Mouse (Mus musculus): ENCODE measurements around the gene Luc7l2. TPM values are rescaled to one million over a fixed set of nuclear protein-coding genes. Genes with fewer than 3 reads are reported as not detected.

The Luc7l2 gene
- polyA plus RNA-seq, 1 experiment = 39.0 TPM

DNA sequence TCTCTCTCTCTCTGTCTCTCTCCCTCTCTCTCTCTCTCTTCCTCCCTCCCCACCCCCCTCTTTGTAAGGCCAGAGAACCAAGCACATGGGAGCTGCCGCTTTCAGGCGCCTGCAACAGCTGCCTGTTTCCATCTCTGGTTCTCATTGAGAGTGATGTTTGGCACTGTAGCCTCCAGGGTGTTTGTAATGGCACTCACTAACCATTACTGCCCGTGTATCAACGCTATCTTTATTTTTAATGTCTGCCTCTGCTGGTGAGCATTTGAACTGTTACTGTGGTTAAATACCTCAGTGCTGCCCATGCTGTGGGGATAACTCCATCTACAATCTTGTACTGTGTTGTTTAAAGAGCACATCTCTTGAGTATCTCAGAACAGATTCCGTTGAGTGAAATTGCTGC is 90.5 kb downstream of the Luc7l2 start:
- TF ChIP-seq POLR2A (IDR thresholded peaks at IDR 0.05; ENCODE audit: borderline replicate concordance, extremely low read depth, low read depth, low read length) = no peak
- TF ChIP-seq CTCF (IDR thresholded peaks at IDR 0.05; ENCODE audit: insufficient read depth, low read length) = no peak
- peaks cover 3% of the 10 kb centered on the region; the same call in 1 of the 2 replicates for H3K4me1 ChIP-seq (ENCODE audit: control insufficient read depth, insufficient read depth, low read length)
- WGBS = 49% methylated on average over 5 of the region's 5 CpGs
- H3K4me3 ChIP-seq (replicated peaks; ENCODE audit: extremely low read depth, low read depth, low read length) = no peak overlapping the region
- DNase-seq = no peak

DNA sequence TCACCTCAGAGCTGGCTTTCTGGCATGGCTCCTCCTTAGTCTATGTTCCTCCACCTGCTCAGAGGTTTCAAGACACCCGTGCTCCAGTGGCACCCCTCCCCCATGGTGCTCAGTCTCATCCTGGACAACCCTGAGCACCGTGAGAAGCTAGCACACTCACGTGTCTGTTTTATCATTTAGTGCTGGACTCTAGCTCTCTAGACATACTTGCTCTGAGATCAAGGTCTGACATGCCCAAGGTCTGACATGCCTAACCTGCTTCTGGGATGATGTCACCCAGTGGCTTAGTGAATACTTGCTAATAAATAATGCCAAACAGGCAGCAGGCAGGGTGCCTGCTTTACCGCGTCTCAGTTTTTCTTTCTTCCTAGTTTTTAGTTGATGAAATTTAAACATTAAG is 91.5 kb downstream of the Luc7l2 start:
- no peaks in the 10 kb centered on the region; the same call in 1 of the 2 replicates for H3K4me1 ChIP-seq (ENCODE audit: control insufficient read depth, insufficient read depth, low read length)
- WGBS = 53% methylated on average over 5 of the region's 5 CpGs
- H3K4me3 ChIP-seq (replicated peaks; ENCODE audit: extremely low read depth, low read depth, low read length) = no peak overlapping the region
- DNase-seq = no peak
- TF ChIP-seq POLR2A (IDR thresholded peaks at IDR 0.05; ENCODE audit: borderline replicate concordance, extremely low read depth, low read depth, low read length) = no peak

DNA sequence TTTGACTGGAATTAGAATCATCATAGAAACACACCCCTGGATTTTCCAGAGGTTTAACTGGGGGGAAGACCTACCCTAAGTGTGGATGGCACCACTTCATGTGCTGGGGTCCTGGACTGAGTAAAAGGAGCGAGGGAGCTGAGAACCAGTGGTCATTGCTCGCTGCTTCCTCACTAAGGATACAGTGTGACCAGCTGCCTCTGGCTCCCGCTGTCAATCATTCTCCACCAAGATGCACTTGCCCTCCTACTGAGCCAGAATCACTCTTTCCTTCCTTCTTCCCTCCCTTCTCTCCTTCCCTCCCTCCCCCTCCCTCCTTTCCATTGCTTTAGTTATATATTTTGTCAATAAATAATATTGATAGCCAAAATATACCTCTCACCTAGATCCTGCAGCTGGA is 91.9 kb downstream of the Luc7l2 start:
- no peak for TF ChIP-seq POLR2A (IDR thresholded peaks at IDR 0.05; ENCODE audit: borderline replicate concordance, extremely low read depth, low read depth, low read length)
- no peak for TF ChIP-seq CTCF (IDR thresholded peaks at IDR 0.05; ENCODE audit: insufficient read depth, low read length)
- Histone ChIP-seq H3K4me3 (replicated peaks; ENCODE audit: extremely low read depth, low read depth, low read length) (no peak overlapping the region), H3K4me1 (ENCODE audit: control insufficient read depth, insufficient read depth, low read length) (no peaks in the 10 kb centered on the region; the same call in 1 of the 2 replicates)
- DNase-seq = no peak
- 77% methylated on average over 3 of the region's 3 CpGs for WGBS

DNA sequence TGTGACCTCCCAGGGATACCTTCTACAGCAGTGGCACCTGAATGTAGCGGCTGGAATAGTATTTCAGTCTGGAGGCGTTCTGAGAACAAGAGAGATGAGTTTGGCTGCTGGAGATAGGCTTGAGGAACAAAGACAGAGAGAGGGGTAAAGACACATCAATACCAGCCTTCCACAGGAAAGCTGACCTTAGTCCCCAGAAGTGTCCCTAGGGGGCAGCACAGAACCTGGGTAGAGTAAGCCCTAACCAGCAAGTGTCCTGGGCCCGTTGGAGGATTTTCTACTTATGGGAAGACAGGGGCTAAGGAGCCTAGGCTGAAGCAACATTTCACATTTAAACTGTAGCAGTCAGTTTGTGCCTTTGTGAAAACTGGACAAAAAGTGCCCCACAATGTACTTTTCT is 98.4 kb downstream of the Luc7l2 start:
- no peak for DNase-seq
- WGBS = 64% methylated on average over 3 of the region's 3 CpGs
- no peaks in the 10 kb centered on the region for H3K4me1 ChIP-seq (ENCODE audit: control insufficient read depth, insufficient read depth, low read length)

DNA sequence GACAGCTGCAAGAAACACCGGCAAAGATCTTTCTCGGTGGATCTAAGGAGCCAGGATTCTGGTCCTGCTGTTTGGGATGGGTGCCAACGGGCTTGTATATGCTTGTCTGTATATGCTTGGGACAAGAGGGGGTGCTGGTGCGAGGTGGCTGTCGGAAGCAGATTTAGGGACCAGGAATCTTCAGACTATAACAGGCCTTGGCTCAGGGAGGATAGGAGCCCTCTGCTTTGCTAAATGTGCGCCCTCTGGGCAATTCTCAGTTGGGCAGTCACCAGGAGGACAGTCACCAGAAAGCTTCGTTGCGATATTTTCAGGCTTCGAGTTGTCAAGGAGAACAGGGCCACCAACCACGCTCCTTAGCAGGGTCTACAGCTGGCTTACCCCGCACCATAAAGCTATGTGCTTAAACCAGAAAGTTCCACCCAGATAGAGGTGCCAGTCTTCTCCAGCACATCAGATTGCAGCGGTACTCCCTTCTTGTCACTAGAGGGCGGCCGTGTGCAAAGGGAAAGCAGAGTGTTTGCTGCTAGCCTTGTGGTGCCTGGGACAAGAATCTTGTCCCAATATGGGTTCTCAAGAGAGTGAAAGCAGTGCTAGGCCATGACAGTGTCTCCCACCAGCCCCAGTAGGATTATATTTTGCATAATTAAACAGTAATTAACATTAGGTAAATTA is 99.3 kb downstream of the Luc7l2 start:
- Histone ChIP-seq H3K4me1 (ENCODE audit: control insufficient read depth, insufficient read depth, low read length) (no peaks in the 10 kb centered on the region), H3K4me3 (replicated peaks; ENCODE audit: extremely low read depth, low read depth, low read length) (no peak overlapping the region)
- 32% methylated on average over 14 of the region's 14 CpGs for WGBS
- peak; percentile 54 for DNase-seq
- TF ChIP-seq POLR2A (IDR thresholded peaks at IDR 0.05; ENCODE audit: borderline replicate concordance, extremely low read depth, low read depth, low read length) (no peak), CTCF (IDR thresholded peaks at IDR 0.05; ENCODE audit: insufficient read depth, low read length) (peak; percentile 95)

More for the DNA sequence above, 98.4 kb downstream of the Luc7l2 start:
- peak; percentile 41 for TF ChIP-seq CTCF (IDR thresholded peaks at IDR 0.05; ENCODE audit: insufficient read depth, low read length)
- no peak for TF ChIP-seq POLR2A (IDR thresholded peaks at IDR 0.05; ENCODE audit: borderline replicate concordance, extremely low read depth, low read depth, low read length)
- H3K4me3 ChIP-seq (replicated peaks; ENCODE audit: extremely low read depth, low read depth, low read length) = no peak overlapping the region

Other genes starting within 250 kb of the Luc7l2 start
- gene Zc3hav1, start 196.7 kb upstream of the Luc7l2 start, polyA plus RNA-seq (2012; rRNA removed) = 22.3 and 24.6 TPM in 2 replicates
- gene Ttc26, start 169.9 kb upstream of the Luc7l2 start, polyA plus RNA-seq (2012; rRNA removed) = 1.3 and 1.9 TPM in 2 replicates
- gene Ubn2, start 117.4 kb upstream of the Luc7l2 start, polyA plus RNA-seq (2012; rRNA removed) = 6.1 and 7.8 TPM in 2 replicates
- 147 and 171 TPM in 2 replicates for gene Fmc1, start 17.8 kb upstream of the Luc7l2 start, polyA plus RNA-seq (2012; rRNA removed)
- 4.0 and 5.3 TPM in 2 replicates for gene Klrg2, start 85.9 kb downstream of the Luc7l2 start, polyA plus RNA-seq (2012; rRNA removed)
- gene Clec2l, start 111.7 kb downstream of the Luc7l2 start, polyA plus RNA-seq (2012; rRNA removed) = 0.50 and 1.1 TPM in 2 replicates

Measured in lung, adult 2 months (tissue).